Mouse (Mus musculus): ENCODE measurements around the gene Gstk1.

The Gstk1 gene

DNA sequence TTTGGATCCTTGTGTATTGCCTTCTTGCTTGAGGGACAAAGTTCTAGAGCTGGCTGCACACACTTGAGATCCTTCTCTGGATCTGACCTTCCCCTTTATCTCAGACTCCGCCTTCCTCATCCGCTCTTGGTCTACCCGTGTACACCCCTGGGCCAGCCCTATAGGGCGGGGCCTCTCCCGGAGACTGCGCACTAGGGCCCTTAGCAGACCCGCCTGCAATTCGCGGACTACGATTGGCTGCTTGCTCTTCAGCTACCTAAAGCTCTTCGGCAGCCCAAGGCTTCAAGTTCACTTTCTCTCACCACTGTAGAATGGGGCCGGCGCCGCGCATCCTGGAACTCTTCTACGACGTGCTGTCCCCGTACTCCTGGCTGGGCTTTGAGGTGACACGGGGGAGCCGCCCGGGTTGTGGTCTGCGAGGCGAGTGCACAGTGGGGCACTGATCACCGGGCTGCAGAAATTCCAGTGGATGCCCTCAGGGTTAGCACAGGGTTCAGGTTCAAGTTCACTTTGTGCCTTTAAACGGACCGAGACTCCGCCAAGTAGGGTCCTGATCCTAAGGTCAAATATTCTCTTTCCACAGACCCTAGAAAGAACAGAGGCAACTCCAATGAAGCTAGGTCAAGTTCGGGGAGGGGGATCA is at the start of gene Gstk1:
Gene Gstk1, plus strand, starts transcription at position 225 of the 643 bp plus-strand sequence.
- DNase-seq = peak; percentile 77 to 78

DNA sequence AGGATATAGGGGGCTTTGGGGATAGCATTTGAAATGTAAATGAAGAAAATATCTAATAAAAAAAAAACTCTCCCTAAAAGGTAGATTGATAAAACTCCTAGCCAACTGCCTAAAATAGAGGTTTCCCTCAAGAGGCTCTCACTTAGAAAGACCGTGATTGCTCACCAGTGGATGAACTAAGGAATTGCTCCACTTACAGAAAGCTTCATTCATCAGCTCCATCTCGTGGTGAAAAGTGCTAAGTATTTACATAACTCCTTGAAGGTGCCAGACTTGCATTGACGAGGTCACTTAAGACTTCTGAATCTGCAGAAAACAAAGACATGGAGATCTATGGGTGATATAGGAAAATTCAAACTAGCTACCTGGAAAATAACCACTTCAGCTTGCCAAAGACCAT is 48.0 kb upstream of the Gstk1 start:
- DNase-seq = peak; percentile 10 to 15

DNA sequence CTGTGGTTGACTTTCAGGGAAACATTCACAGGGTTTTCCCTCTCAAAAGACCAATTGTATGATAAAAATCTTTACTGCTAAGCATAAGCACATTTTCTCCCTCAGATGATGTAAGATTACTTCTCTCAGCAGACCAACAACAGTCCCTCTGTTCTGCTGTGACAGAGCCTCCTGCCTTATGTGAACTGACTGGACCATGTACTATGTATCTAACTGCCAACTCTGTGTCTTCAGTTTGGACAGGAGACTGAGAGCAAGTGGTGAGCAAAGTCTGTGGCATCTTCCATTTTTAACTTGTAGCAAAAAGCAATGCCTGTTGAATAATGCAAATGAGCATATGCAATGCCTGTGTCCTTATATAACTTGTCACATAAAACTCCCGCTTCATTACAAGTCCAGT is 46.2 kb upstream of the Gstk1 start:
- DNase-seq = no peak

DNA sequence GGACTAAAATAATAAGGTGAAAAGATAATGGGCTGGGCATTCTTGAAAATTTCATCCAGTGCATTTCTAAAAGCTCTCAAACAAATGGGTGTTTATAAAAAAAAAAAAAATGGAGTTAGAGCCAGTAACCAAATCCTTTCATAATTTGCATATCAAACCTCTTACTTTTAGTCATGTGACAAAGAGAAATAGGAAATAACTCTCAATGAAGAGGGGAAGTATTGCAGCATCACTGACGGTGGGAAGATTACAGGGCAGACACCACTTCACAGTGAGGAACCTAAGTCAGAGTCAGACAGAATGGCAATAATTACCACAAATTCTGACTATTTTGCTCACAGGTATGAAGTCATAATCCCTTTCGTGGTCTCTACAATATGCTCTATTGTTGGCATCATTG is 30.7 kb upstream of the Gstk1 start, which contains the start of gene Tas2r144:
Gene Tas2r144, plus strand, starts transcription at position 301 of the 400 bp plus-strand sequence.
- no peak for DNase-seq

DNA sequence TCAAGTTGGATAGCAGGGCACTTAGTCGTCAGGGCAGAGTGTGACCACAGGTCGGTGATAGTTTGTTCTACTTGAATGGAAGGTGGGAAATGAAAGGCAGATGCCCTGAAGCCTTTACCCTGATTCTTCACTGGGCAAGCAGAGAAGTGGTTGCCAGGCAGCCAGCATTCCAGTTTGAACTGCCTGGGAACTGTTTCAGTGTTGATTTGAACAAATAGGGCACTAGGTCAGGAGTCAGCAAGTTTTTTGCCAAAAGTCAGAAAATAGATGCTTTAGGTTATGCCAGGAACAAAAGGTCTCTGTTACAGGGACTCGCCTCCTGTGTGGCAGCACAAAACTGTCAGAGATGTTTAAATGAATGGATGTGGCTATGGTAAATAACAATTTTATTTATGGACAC is 23.4 kb upstream of the Gstk1 start:
- DNase-seq = peak in 1 of 2 experiments; percentile 6

DNA sequence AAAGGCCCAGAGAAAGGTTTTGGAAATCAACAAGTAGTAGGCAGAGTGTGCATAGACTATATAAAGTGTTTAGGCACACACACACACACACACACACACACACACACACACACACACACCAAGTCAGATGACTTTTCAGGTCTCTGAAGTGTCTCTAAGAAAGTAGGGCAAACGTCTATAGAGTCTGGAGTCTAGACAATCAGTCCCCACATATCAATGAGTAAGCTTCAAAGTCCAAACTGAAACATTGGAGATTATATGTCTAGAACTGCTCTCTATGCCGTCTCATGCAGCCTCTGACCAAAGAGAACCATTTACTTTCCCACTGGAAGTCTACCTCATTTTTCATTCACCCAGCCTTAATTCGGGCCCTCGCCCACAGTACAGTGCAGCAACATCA is 20.7 kb upstream of the Gstk1 start:
- no peak for DNase-seq

DNA sequence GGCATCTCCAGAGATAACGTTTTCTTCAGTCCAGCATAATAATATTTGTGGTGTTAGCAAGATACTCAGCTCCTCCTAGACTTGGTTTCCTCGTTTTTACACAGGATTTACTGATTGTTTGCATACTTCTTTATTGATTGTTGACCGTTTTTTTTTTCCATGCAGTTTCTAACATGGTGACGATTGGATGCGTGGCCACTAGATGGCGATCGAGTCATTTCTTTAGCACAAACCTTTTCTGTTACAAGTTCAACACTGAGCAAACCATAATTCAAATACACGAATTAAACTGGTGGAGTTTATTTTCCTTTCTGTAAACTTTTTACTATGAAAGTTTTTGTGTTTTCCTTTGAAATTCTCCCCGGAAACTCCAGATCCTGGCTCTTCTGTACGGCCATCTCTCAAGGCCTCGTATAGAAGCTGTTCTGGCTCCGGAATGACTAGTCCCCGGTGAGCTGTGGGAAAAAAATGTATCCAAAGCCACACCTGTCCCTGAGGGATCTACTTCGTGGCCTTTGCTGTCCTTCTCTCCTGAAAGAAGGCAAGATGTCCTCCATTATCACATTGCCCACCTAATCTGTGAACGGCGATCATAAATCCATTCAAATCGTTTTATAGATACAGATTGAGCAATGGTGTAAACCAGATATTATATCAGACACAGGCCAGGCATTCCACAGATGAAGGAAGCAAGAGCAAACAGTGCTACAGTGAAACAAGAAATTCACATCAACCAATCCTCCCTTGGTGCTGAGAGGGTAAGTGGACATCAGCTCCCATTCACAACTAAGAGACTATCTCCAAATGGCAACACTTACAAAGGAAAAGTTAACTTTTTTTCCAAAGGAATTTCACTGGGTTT is 18.3 kb upstream of the Gstk1 start:
- DNase-seq = peak; percentile 80 to 84

DNA sequence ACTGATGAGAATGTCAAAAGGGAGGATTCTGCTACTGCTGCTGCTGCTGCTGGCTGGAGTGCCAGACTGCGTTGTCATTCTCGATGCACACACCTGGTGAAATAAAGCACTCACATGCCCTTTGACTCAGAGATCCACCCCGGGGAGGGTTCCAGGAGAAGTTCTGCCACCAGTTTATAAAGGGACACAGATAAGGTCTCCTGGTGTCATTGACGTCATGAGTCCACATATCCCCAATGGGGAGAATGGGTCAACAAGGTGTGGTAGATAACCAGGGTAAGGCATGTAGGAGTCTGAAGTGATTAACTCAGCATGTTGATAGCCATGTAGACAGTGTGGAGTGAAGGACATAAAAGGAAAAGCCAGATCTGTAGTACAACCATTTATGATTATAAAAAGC is 16.1 kb upstream of the Gstk1 start:
- no peak for DNase-seq

DNA sequence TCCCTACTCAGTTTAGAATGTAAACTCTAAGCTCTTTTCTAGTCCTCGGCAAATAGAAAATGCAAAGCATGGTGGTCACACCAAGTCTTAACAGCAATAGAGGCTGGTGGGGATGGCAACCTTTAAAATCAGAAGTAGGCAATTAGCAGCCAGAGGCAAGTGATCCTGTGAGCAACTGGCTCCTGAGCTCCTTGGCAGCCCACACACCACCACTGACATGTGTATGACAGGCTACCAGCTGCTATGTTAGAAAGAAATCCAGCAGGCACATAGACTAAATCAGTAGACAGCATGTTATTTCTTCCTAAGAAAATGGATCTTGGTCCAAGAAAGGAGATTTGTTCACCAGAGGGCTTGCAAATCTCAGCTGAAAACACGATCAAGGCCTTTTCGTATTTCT is 14.5 kb upstream of the Gstk1 start:
- DNase-seq = no peak

DNA sequence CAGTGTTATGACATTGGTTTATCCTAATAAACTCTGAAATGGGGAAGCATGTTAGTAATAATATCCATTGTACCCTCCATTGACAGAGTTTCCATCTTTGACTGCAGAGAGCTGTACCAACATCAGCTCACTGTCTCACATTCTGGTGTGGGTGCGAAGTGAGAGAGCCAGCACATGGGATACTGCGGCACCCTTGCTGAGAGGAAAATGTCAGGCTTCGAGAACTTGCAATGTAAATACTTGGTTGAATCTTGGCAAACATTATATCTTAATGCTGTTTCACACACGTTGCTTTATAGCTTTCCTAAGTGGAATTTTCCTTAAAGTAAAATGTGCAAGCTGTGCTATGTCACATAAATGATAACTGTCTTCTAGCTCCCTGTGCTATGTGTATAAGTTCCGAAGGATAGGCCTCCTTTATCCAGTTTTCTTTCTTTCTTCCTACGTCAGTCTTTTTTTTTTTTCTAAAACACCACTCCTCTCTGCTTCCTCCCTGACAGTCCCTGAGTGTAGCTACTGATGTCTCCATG is 8.4 kb upstream of the Gstk1 start:
- DNase-seq = no peak

DNA sequence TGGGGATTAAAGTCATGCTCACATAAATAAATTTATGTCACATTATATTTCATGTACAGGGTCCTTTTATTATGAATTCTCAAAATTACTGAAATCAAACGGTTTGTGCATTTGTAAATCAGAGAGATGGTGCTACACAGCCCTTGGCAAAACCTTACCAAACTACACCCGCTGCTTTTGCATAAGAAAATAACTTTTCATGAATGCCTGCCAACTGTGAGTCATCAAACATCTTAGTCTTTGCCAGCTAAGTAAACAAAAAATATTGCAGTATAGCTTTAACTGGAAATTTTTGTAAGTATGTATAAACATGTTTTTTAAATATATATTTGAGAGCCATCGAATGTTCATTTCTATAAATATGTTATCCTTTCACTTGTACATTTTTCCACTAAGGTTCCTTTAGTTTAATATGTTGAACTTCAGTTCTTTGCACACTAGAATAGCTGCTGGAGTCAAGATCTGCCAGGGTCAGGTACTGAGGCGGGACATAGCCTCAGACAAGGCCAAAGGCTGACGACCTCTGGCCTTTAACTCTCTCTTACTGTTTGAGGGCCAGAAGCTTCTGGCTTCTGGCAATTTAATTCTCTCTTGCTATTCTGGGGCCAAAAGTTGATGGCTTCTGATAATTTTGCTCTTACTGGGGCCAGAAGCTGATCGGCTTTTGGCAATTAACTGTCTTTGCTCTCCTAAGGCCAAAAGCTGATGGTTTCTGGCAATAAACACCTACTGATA is 4.3 kb upstream of the Gstk1 start:
- no peak for DNase-seq

DNA sequence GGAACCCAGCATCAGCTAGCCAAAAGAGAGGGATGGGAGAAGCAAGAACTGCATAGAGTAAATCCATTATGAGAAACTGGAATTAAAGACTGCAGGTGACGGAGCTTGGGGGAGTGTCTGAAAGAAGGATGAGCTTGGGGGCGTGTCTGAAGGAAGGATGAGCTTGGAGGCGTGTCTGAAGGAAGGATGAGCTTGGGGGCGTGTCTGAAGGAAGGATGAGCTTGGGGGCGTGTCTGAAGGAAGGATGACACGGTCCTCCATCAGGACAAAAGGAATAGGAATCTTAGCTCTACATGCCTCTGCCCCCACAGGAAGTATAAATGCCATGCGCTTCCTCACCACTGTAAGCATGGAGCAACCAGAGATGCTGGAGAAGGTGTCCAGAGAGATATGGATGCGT is 1.4 kb downstream of the Gstk1 start:
- peak in 1 of 2 experiments; percentile 8 for DNase-seq

DNA sequence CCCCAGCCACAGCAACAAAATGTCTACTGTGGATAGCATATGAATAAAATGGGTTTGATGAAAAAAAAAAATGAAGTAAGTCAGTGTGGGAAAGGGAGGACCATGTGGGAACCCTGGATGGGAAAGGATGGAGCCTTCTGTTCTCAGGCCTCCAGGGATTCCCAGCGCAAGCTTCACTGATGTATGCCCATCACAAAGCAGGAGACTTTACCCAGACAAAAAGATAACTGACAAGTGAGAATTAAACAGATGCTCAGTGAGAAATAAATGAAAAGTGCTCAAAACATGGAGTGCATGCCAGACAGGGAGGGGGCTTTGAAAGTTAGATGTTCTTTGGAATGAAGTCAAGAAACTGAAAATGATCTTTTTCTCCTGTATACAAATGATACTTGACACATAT is 2.2 kb downstream of the Gstk1 start:
- no peak for DNase-seq

DNA sequence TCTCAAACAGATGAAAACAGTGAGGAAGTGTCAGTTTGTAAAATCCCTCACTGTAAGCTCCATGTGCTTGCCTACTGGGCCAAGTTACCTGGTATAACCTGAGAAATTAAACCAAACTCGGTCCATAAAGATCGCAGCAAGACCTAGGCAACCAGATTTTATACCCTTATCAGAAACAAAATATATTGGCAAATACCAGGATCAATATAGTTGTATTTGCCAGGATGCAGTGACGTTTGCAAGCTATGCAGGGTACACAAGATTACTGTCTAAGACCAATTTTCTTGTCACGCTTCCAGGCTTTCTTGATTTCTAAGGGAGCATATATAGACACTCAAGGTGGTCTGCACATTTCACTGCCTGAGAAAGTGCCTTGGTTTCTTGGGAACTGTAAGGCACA is 6.1 kb downstream of the Gstk1 start:
- no peak for DNase-seq

DNA sequence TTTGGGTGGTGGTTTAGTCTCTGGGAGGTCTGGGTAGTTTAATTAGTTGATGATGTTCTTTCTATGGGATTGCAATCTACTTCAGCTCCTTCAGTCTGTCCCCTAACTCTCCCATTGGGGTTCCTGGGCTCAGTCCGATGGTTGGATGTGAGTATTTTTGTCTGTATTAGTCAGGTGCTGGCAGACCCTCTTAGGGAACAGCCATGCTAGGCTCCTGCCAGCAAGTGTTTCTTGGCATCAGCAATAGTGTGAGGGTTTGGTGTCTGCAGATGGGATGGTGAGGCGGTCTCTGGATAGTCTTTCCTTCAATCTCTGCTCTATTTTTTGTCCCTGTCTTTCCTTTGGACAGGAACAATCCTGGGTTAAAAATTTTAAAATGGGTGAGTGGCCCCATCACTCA is 7.4 kb downstream of the Gstk1 start:
- DNase-seq = peak; percentile 25 to 38

DNA sequence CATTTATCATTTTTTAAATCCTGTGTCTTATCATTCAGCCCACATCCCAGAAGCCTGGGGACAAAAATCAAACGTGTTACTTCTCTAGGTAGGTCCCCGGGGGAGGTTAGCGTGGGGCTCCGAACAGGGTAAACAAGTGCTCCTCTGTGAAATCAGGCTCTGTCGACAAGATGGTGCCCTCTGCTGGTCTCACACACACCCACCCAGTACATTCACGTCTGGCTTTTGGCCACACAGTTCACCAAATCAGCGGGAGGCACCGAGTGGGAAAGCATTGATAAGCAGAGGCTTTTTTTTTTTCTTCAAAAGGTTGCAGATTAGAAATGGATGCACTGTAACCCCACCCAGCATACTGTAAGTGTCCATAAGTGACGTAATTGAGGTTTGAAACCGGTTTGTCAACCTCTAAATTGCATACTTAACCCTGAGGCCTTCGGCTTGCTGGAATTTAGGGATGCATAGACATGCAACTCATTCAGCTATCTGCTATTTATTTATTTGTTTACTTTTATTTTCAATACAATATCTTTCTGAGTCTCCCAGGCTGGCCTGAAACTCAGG is 11.6 kb downstream of the Gstk1 start:
- DNase-seq = peak; percentile 59 to 73

DNA sequence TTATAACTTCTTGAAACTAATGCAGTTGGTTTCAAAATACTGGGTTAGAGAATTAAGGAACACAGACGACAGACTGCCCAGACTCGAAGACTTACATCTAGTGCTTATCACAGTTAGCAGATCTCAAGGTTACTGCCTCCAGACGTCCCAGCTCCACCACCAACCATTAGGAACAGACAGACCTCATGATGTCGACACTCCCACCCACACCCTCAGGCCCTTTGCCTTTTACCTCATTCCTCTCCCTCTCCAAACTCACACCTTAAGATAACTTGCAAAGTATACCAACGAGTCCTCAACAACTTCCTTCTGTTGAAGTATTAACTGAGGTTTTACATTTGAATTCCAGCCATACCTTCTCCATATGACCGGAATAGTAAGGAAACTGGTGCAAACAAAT is 14.7 kb downstream of the Gstk1 start:
- DNase-seq = no peak

DNA sequence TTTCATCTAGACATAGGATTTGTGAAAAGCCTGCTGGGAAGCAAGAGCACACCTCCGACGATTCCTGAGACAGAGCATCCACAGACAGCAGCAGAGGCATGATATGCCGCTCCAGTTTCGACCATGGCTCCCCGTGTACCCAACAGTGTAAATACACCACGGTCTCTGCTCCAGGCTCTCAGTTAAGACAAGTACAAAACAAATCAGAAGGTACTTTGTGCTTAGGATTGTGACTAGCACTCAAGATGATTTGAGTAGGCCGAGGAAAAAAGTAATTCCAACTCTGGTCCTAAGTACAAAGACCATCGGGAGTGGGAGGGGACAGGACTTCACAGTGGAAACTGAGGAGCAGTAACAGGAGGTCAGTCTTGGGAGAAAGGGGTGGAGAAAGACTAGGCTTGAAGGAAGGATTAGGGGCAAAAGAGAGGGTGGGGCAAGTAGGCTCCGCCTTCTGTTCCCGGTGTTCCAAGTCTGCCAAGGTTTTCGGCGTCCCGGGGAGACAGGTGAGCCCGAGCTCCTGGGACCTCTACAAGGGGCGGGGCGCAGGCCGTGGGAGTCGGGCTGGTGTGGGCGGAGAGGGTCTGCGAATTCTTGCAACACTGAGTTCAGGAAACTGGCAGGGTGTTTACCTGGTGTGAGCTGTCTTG is 15.9 kb downstream of the Gstk1 start, which contains the start of gene Tmem139:
Gene Tmem139, plus strand, starts transcription at position 447 of the 647 bp plus-strand sequence.
- DNase-seq = no peak

DNA sequence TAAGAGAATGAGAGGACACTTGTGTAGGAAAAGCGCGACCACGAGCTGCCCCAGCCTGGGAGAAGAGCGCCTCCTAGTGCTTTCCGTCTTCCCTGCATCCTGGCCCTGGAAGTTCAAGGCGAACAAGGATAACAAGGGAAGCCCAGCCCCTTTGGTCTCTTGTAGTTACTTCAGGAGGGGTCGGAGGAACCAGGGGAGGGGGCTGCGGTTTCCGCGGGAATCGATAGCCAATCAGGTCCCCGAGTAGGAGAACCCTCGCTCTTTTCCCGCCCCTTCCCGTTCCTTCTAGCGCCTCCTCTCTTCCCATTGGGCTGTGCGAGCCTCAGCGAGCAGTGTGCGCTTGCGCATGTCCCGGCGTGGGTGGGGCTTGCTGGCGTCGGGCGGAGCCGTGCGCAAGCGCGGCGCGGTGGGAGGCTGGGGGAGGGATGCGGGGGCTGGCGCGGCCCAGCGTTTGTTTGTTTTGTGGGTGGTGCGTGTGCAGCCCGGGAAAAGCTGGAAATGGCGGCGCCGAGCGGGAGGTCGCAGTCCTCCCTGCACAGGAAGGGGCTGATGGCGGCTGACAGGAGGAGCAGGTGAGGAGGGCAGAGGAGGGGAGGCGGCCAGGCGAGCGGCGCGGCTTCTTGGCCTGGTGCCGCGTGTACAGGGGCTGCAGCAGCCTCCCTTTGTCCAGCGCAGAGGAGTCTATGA is 19.0 kb downstream of the Gstk1 start, which contains the start of gene Casp2:
Gene Casp2, plus strand, starts transcription at position 360 of the 687 bp plus-strand sequence.
- DNase-seq = peak; percentile 99

DNA sequence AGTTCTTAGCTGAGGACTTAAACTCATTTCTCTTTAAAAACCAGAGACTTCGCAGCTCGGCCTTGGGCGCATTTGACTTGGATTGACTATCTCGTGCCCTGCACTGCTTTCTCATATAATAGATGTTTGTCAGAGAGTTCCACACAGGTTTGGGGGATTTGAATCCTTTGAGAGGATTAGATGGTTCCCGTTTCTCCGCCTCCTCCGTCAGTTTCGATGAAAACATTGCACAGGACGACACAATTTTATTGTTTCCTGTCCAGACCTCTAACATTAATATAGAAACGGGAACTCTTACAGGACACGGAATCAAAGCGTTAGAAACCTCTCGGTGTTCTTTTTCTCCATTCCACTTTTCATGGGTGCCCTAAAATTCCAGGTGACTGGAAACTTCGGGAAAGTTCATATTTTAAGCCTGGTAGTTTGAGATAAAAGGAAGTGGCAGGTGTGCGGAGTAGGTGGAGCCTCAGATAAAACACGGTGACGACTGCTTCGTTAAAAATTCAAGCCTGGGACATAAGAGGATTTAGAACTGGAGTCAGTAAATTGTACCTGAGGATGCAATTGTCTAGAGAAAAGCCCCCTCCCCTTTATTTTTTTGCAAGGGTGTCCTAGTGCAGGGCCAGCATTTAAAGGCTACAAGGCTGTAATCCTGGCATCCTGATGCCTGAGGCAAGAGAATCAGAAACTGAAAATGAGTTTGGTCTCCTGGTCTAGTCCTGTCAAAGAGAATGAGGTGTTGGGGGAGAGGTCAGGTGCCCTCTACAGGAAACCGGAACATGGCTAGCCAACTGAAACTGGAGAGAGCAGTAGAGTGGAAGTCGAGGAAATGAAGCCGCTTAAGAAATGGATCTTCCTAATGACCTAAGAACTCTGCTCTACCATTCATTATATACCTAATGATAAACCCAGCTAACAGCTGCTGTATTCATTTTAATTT is 19.9 kb downstream of the Gstk1 start:
- DNase-seq = peak in 1 of 2 experiments; percentile 22

Data from cerebellum, postnatal 14 days (tissue).